Mouse (Mus musculus): ENCODE measurements around the gene Pitpnm2. TPM values are rescaled to one million over a fixed set of nuclear protein-coding genes. Genes with fewer than 3 reads are reported as not detected.
A peak's percentile ranks its signal among the peaks of the same experiment; 100 is the strongest.

Pitpnm2 gene
- polyA plus RNA-seq, 1 experiment from 2014 or later = 3.1 TPM

- H3K27ac ChIP-seq = no peak overlapping the region
- no peaks in the 10 kb centered on the region for H3K9me3 ChIP-seq
- WGBS = 84% methylated on average over 4 of the region's 4 CpGs
Measured at GRCm38 (mm10) chr5:124179411-124179810, 70.1 kb downstream of the Pitpnm2 start.

GRCm38 (mm10) chr5:124176726-124177132 is 72.8 kb downstream of the Pitpnm2 start:
- Histone ChIP-seq H3K4me3 (replicated peaks) (no peak overlapping the region), H3K27ac (no peak overlapping the region), H3K9me3 (no peaks in the 10 kb centered on the region), H3K27me3 (replicated peaks) (no peaks in the 10 kb centered on the region), H3K4me1 (replicated peaks) (0 out of 2 replicates have a peak, but pooled peaks cover 5% of the 10 kb centered on the region), H3K36me3 (no peaks in the 10 kb centered on the region), H3K4me2 (replicated peaks) (no peak overlapping the region), H3K9ac (no peak overlapping the region)
- no peak for ATAC-seq
- 48% methylated on average over 7 of the region's 7 CpGs for WGBS

More at GRCm38 (mm10) chr5:124179411-124179810, 70.1 kb downstream of the Pitpnm2 start:
- ATAC-seq = no peak
- 0 out of 2 replicates have a peak, but pooled peaks cover 5% of the 10 kb centered on the region for H3K4me1 ChIP-seq (replicated peaks)
- no peak overlapping the region for H3K4me2 ChIP-seq (replicated peaks)
- no peaks in the 10 kb centered on the region for H3K36me3 ChIP-seq
- H3K27me3 ChIP-seq (replicated peaks) = no peaks in the 10 kb centered on the region
- H3K4me3 ChIP-seq (replicated peaks) = no peak overlapping the region
- no peak overlapping the region for H3K9ac ChIP-seq

GRCm38 (mm10) chr5:124175138-124175537 is 74.4 kb downstream of the Pitpnm2 start:
- Histone ChIP-seq H3K4me1 (replicated peaks) (0 out of 2 replicates have a peak, but pooled peaks cover 5% of the 10 kb centered on the region), H3K4me2 (replicated peaks) (no peak overlapping the region), H3K27ac (no peak overlapping the region), H3K4me3 (replicated peaks) (no peak overlapping the region), H3K27me3 (replicated peaks) (no peaks in the 10 kb centered on the region), H3K9me3 (no peaks in the 10 kb centered on the region), H3K9ac (no peak overlapping the region), H3K36me3 (no peaks in the 10 kb centered on the region)
- 41% methylated on average over 4 of the region's 4 CpGs for WGBS
- peak; percentile 46; the same call in 1 of the 2 replicates for ATAC-seq

GRCm38 (mm10) chr5:124173012-124173985 is 76.3 kb downstream of the Pitpnm2 start:
- Histone ChIP-seq H3K4me3 (replicated peaks) (no peak overlapping the region), H3K4me2 (replicated peaks) (no peak overlapping the region; the same call in 1 of the 2 replicates), H3K9me3 (no peaks in the 10 kb centered on the region), H3K36me3 (no peaks in the 10 kb centered on the region), H3K27ac (no peak overlapping the region), H3K27me3 (replicated peaks) (no peaks in the 10 kb centered on the region), H3K4me1 (replicated peaks) (0 out of 2 replicates have a peak, but pooled peaks cover 5% of the 10 kb centered on the region), H3K9ac (no peak overlapping the region)
- no peak for ATAC-seq
- 63% methylated on average over 15 of the region's 15 CpGs for WGBS

- H3K9ac ChIP-seq = no peak overlapping the region
- 83% methylated on average over 4 of the region's 4 CpGs for WGBS
- H3K4me1 ChIP-seq (replicated peaks) = 0 out of 2 replicates have a peak, but pooled peaks cover 6% of the 10 kb centered on the region
- no peaks in the 10 kb centered on the region for H3K27me3 ChIP-seq (replicated peaks)
- no peak overlapping the region for H3K4me3 ChIP-seq (replicated peaks)
- H3K9me3 ChIP-seq = no peaks in the 10 kb centered on the region
- H3K27ac ChIP-seq = no peak overlapping the region
- no peaks in the 10 kb centered on the region for H3K36me3 ChIP-seq
- no peak for ATAC-seq
- no peak overlapping the region for H3K4me2 ChIP-seq (replicated peaks)
Measured at GRCm38 (mm10) chr5:124172246-124172645, 77.3 kb downstream of the Pitpnm2 start.

GRCm38 (mm10) chr5:124171781-124172180 is 77.8 kb downstream of the Pitpnm2 start:
- ATAC-seq = no peak
- WGBS = 29% methylated on average over 9 of the region's 9 CpGs
- Histone ChIP-seq H3K4me2 (replicated peaks) (no peak overlapping the region), H3K4me3 (replicated peaks) (no peak overlapping the region), H3K27me3 (replicated peaks) (no peaks in the 10 kb centered on the region), H3K4me1 (replicated peaks) (peaks cover 8% of the 10 kb centered on the region; the same call in 1 of the 2 replicates), H3K36me3 (no peaks in the 10 kb centered on the region), H3K9ac (no peak overlapping the region), H3K9me3 (no peaks in the 10 kb centered on the region), H3K27ac (no peak overlapping the region)

GRCm38 (mm10) chr5:124169224-124169621 is 80.3 kb downstream of the Pitpnm2 start:
- no peak for ATAC-seq

GRCm38 (mm10) chr5:124168428-124169223 is 80.9 kb downstream of the Pitpnm2 start:
- ATAC-seq = no peak
- no peaks in the 10 kb centered on the region for H3K27me3 ChIP-seq (replicated peaks)
- no peak overlapping the region for H3K9ac ChIP-seq
- peaks cover 31% of the 10 kb centered on the region for H3K4me1 ChIP-seq (replicated peaks)
- WGBS = 90% methylated on average over 12 of the region's 12 CpGs
- H3K27ac ChIP-seq = no peak overlapping the region
- H3K4me2 ChIP-seq (replicated peaks) = no peak overlapping the region
- no peaks in the 10 kb centered on the region for H3K36me3 ChIP-seq
- no peak overlapping the region for H3K4me3 ChIP-seq (replicated peaks)
- H3K9me3 ChIP-seq = no peaks in the 10 kb centered on the region

More at GRCm38 (mm10) chr5:124169224-124169621, 80.3 kb downstream of the Pitpnm2 start:
- Histone ChIP-seq H3K4me2 (replicated peaks) (no peak overlapping the region), H3K4me3 (replicated peaks) (no peak overlapping the region), H3K36me3 (no peaks in the 10 kb centered on the region), H3K4me1 (replicated peaks) (peaks cover 26% of the 10 kb centered on the region), H3K9me3 (no peaks in the 10 kb centered on the region), H3K9ac (no peak overlapping the region), H3K27me3 (replicated peaks) (no peaks in the 10 kb centered on the region), H3K27ac (no peak overlapping the region)
- 86% methylated on average over 3 of the region's 3 CpGs for WGBS

- H3K36me3 ChIP-seq = no peaks in the 10 kb centered on the region
- 63% methylated on average over 10 of the region's 10 CpGs for WGBS
- H3K4me1 ChIP-seq (replicated peaks) = peaks cover 41% of the 10 kb centered on the region
- H3K9ac ChIP-seq = no peak overlapping the region
- no peak overlapping the region for H3K4me3 ChIP-seq (replicated peaks)
- H3K27me3 ChIP-seq (replicated peaks) = no peaks in the 10 kb centered on the region
- no peak for ATAC-seq
- H3K9me3 ChIP-seq = no peaks in the 10 kb centered on the region
- H3K27ac ChIP-seq = no peak overlapping the region; the same call in 1 of the 2 replicates
- H3K4me2 ChIP-seq (replicated peaks) = no peak overlapping the region
Measured at GRCm38 (mm10) chr5:124167621-124168020, 81.9 kb downstream of the Pitpnm2 start.

GRCm38 (mm10) chr5:124166741-124167140 is 82.8 kb downstream of the Pitpnm2 start:
- H3K27me3 ChIP-seq (replicated peaks) = no peaks in the 10 kb centered on the region
- H3K36me3 ChIP-seq = no peaks in the 10 kb centered on the region
- H3K4me1 ChIP-seq (replicated peaks) = peaks cover 44% of the 10 kb centered on the region
- H3K9me3 ChIP-seq = no peaks in the 10 kb centered on the region
- H3K4me3 ChIP-seq (replicated peaks) = no peak overlapping the region
- H3K4me2 ChIP-seq (replicated peaks) = no peak overlapping the region
- H3K9ac ChIP-seq = no peak overlapping the region
- H3K27ac ChIP-seq = no peak overlapping the region
- ATAC-seq = no peak

- no peaks in the 10 kb centered on the region for H3K27me3 ChIP-seq (replicated peaks)
- H3K9ac ChIP-seq = peak overlapping the region; percentile 8; the same call in 1 of the 2 replicates
- H3K27ac ChIP-seq = peak overlapping the region; percentile 68
- H3K9me3 ChIP-seq = no peaks in the 10 kb centered on the region
- H3K36me3 ChIP-seq = no peaks in the 10 kb centered on the region
- H3K4me3 ChIP-seq (replicated peaks) = no peak overlapping the region
- no peak for ATAC-seq
- 40% methylated on average over 15 of the region's 15 CpGs for WGBS
- H3K4me1 ChIP-seq (replicated peaks) = peaks cover 45% of the 10 kb centered on the region
- H3K4me2 ChIP-seq (replicated peaks) = no peak overlapping the region
Measured at GRCm38 (mm10) chr5:124165622-124166570, 83.7 kb downstream of the Pitpnm2 start.

Data from intestine, embryonic 15.5 days (tissue).